1 mouse cellular context compared by ENCODE assay signal in genomic region chr13:6583499-6584125, GRCm38 (mm10).
TF ChIP-seq lines count a peak whose summit lies in the region.

No protein-coding gene starts in this region.

TF ChIP-seq in CH12.LX, 34 proteins besides CTCF, POLR2A, EP300 and RAD21 (continued from another document):
- peak; percentile 65 for TF ChIP-seq JUND (conservative IDR thresholded peaks at IDR 0.05; ENCODE audit: low read depth, low read length)
- TF ChIP-seq JUN (IDR thresholded peaks at IDR 0.05; ENCODE audit: insufficient read depth, low read depth, low read length): peak; percentile 56; the same call in 1 of the 2 replicates
- no peak for TF ChIP-seq HCFC1 (IDR thresholded peaks at IDR 0.05; ENCODE audit: low read depth, low read length)
- 0 out of 2 replicates have a peak, but pooled peaks have one; percentile 27 for TF ChIP-seq NRF1 (IDR thresholded peaks at IDR 0.05; ENCODE audit: low read depth, low read length)
- peak; percentile 98 for TF ChIP-seq RCOR1 (conservative IDR thresholded peaks at IDR 0.05; ENCODE audit: low read depth, low read length)
- peak; percentile 74 for TF ChIP-seq MAZ (IDR thresholded peaks at IDR 0.05; ENCODE audit: low read depth, low read length)
- 0 out of 2 replicates have a peak, but pooled peaks have one; percentile 64 for TF ChIP-seq E2F4 (IDR thresholded peaks at IDR 0.05; ENCODE audit: insufficient replicate concordance, low read depth, low read length)
- 0 out of 2 replicates have a peak, but pooled peaks have one; percentile 57 for TF ChIP-seq KAT2A (IDR thresholded peaks at IDR 0.05; ENCODE audit: insufficient replicate concordance, low read length)
- 0 out of 2 replicates have a peak, but pooled peaks have one; percentile 47 for TF ChIP-seq POLR2AphosphoS2 (IDR thresholded peaks at IDR 0.05; ENCODE audit: low read depth, low read length)
- TF ChIP-seq SIN3A (IDR thresholded peaks at IDR 0.05; ENCODE audit: low read length): peak; percentile 97
- peak; percentile 99 for TF ChIP-seq TCF12 (IDR thresholded peaks at IDR 0.05; ENCODE audit: low read depth, low read length)
- peak; percentile 60 for TF ChIP-seq MYC (IDR thresholded peaks at IDR 0.05; ENCODE audit: low read depth, low read length)
- TF ChIP-seq MEF2A (IDR thresholded peaks at IDR 0.05; ENCODE audit: borderline replicate concordance, low read depth, low read length): peak; percentile 90
- no peak for TF ChIP-seq TBP (conservative IDR thresholded peaks at IDR 0.05; ENCODE audit: low read depth, low read length)
- peak; percentile 96 for TF ChIP-seq ETS1 (conservative IDR thresholded peaks at IDR 0.05; ENCODE audit: low read depth, low read length)
- TF ChIP-seq ZC3H11A (IDR thresholded peaks at IDR 0.05; ENCODE audit: low read depth, low read length): no peak
- TF ChIP-seq NELFE (IDR thresholded peaks at IDR 0.05; ENCODE audit: low read depth, low read length): 0 out of 2 replicates have a peak, but pooled peaks have one; percentile 23
- peak; percentile 90 for TF ChIP-seq MXI1 (IDR thresholded peaks at IDR 0.05; ENCODE audit: low read depth, low read length)
- no peak for TF ChIP-seq GABPA (IDR thresholded peaks at IDR 0.05; ENCODE audit: insufficient replicate concordance, low read depth, low read length)
- TF ChIP-seq PAX5 (IDR thresholded peaks at IDR 0.05; ENCODE audit: low read length): no peak
- TF ChIP-seq USF1 (IDR thresholded peaks at IDR 0.05; ENCODE audit: low read depth, low read length): no peak
- TF ChIP-seq BHLHE40 (IDR thresholded peaks at IDR 0.05; ENCODE audit: low read depth, low read length): peak; percentile 81
- peak; percentile 92 for TF ChIP-seq MAFK (IDR thresholded peaks at IDR 0.05; ENCODE audit: insufficient replicate concordance, low read length)
